Mouse (Mus musculus) ovary, postnatal 36 days (tissue): Measurements from ENCODE around the gene Rhox4f.
"Not testable (repeated sequence)": the region's sequence is repeated elsewhere in the genome, so short reads cannot be mapped to it uniquely, and the experiment has no call there.

Source experiments
- DNase-seq: peaks from one replicate; pipeline ENCODE4 v3.0.0; 2022; ENCODE audit warnings: low spot score, mixed read lengths

The Rhox4f gene

GRCm38 (mm10) chrX:37607604-37608003 is at the start of gene Rhox4f:
Gene Rhox4f, minus strand, starts transcription at chrX:37607704.
- DNase-seq: not testable (repeated sequence)

GRCm38 (mm10) chrX:37651227-37651626 is 43.7 kb upstream of the Rhox4f start, which contains the start of gene Rhox4g:
Gene Rhox4g, minus strand, starts transcription at chrX:37651327.
- DNase-seq: not testable (repeated sequence)

- not testable (repeated sequence) for DNase-seq
These were observed 35.9 kb upstream of the Rhox4f start, which contains the start of gene Rhox2g for GRCm38 (mm10) chrX:37643370-37643769. Gene Rhox2g, minus strand, starts transcription at chrX:37643470.

- not testable (repeated sequence) for DNase-seq
These were observed 21.0 kb upstream of the Rhox4f start, which contains the start of gene Rhox3g for GRCm38 (mm10) chrX:37628512-37628911. Gene Rhox3g, minus strand, starts transcription at chrX:37628612.

- DNase-seq: not testable (repeated sequence)
These were observed 26.8 kb downstream of the Rhox4f start, which contains the start of gene Rhox3f for GRCm38 (mm10) chrX:37580692-37581091. Gene Rhox3f, plus strand, starts transcription at chrX:37580992.

GRCm38 (mm10) chrX:37572638-37573037 is 34.9 kb downstream of the Rhox4f start:
- not testable (repeated sequence) for DNase-seq

GRCm38 (mm10) chrX:37571105-37571504 is 36.4 kb downstream of the Rhox4f start, which contains the start of gene Rhox2f:
Gene Rhox2f, plus strand, starts transcription at chrX:37571405.
- DNase-seq: not testable (repeated sequence)

- DNase-seq: not testable (repeated sequence)
These were observed 50.4 kb downstream of the Rhox4f start, which contains the start of gene Rhox4e for GRCm38 (mm10) chrX:37557112-37557511. Gene Rhox4e, plus strand, starts transcription at chrX:37557412.
